Mouse (Mus musculus) A20 (cell line): ENCODE results near the gene Ppig.
A peak's percentile ranks its signal among the peaks of the same experiment; 100 is the strongest.

Experiments
- DNase-seq: peaks from one replicate; pipeline ENCODE4 v3.0.0-alpha.2; 2011; ENCODE audit warnings: low read depth, low spot score

The Ppig gene

GRCm38 (mm10) chr2:69763340-69763739 is 41.0 kb downstream of the Ppig start:
- no peak for DNase-seq

- DNase-seq, result no peak
Measured at GRCm38 (mm10) chr2:69764716-69765115, 42.4 kb downstream of the Ppig start.

- no peak for DNase-seq
Measured at GRCm38 (mm10) chr2:69773331-69773730, 51.0 kb downstream of the Ppig start.

GRCm38 (mm10) chr2:69777985-69778835 is 55.9 kb downstream of the Ppig start:
- DNase-seq, result no peak

- DNase-seq, result peak; percentile 83
Measured at GRCm38 (mm10) chr2:69778836-69779177, 56.5 kb downstream of the Ppig start.

GRCm38 (mm10) chr2:69788974-69789373 is 66.6 kb downstream of the Ppig start:
- no peak for DNase-seq

- peak; percentile 97 for DNase-seq
Measured at GRCm38 (mm10) chr2:69789429-69790069, 67.2 kb downstream of the Ppig start, which contains the start of the genes Ccdc173 and Phospho2. Gene Ccdc173 (minus strand): TSS chr2:69789575. Gene Phospho2 (plus strand): TSS chr2:69789623.

- peak; percentile 92 for DNase-seq
Measured at GRCm38 (mm10) chr2:69790285-69790684, 67.9 kb downstream of the Ppig start.

GRCm38 (mm10) chr2:69790722-69791121 is 68.4 kb downstream of the Ppig start:
- DNase-seq, result no peak

- DNase-seq, result peak; percentile 67
Measured at GRCm38 (mm10) chr2:69802911-69803312, 80.6 kb downstream of the Ppig start.
